Mouse (Mus musculus): ENCODE measurements around the gene Kirrel.

Kirrel gene

GRCm38 (mm10) chr3:87167621-87168020 lies 6.9 kb downstream of the Kirrel start:
- no peak for DNase-seq (ENCODE audit: low spot score in 2 of 2)

DNA sequence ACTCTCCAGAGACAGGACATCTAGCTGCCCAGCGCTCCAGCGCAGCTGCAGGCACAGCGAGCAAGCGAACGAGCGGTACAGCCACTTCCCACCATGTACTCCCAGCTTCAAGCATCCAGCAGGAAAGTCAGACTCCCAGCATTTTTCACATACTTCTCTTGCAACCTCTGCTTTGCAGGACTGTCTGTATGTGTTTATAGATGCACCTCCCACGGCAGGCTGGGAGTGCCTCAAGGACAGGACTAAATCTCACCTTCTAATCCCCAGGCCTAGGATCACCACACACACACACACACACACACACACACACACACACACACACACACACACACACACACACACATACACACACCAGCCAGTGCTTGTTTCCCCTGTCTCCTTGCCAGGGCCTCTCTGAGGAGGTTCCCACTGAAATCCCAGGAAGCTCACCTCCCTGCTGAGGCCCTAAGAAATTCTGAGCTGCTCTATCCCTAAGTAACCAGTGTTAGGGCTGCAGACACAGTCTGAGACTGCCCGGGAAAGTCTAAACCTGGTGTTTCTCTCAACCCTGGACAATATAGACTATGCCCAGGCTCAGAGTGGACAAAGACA lies 9.2 kb downstream of the Kirrel start:
- no peak for DNase-seq (ENCODE audit: low spot score in 2 of 2)

DNA sequence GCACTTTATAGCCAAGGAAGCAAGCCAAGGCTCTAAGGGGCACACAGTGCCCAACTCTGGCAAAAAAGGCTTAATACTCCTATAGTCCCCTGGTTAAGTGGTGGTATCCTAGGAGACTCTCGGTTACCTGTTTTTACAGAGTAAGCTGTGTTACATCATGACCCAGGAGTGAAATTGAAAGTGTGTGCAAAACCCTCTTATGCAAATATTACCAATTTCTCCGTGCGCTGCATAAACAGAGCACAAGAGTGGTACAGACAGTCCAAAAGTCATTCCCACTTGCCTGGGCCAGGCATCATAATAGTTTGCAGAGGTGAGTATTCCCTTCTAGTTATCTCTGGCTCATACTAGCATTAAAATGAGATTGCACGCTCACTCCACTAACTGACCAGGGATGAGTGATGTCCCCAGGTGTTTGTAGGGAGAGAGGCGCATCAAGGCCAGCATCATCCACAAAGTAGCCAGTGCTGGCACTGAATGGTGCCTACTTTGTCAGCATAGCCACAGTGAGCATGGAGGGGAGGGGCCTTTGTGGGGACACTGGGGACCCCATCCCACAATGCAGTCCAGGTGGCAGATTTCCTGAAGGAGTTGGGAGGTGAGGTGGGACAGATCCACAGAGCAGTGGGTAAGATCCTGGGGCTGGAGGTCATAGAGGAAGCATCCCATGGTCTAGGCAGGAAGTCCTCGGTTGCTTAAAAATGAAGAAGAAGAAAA lies 10.3 kb downstream of the Kirrel start:
- no peak for DNase-seq (ENCODE audit: low spot score in 2 of 2)

DNA sequence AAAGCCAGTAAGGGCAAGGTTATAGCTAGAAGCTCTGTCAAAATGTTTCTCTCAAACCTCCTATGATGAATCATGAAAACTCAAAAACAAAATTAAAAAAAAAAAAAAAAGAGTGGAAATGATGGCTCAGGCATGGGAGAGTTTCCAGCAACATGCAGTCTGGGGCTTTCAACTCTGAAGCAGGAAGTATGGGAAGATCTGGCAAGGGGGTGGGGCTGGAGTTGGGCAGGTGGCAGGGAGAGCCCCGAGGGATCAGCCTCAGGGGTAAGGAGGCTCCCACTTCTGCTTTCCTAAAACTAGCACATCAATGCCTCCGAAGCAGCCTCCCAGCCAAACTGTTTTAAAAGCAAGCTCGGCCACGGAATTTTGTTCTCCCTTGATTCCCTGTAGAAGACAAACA lies 11.4 kb downstream of the Kirrel start:
- no peak for DNase-seq (ENCODE audit: low spot score in 2 of 2)

DNA sequence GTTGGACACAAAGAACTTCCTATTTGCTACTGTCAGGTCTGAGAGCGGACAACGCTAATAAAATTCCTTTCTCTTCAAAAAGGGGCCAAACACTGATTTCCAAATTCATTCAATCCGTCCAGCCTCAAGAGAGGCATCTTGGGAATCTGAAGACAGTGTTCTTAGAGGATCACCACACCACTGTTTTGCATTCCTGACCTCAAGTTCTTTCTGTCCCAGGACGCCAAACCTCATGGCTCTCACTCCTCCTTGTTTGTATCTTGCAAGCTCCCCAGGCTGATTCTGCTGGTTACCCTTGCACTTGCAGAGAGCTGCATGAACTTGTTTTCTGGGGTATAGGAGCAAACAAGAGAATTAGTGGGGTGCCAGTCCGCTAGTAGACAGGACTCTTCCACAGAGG lies 12.2 kb downstream of the Kirrel start:
- DNase-seq (ENCODE audit: low spot score in 2 of 2): no peak

DNA sequence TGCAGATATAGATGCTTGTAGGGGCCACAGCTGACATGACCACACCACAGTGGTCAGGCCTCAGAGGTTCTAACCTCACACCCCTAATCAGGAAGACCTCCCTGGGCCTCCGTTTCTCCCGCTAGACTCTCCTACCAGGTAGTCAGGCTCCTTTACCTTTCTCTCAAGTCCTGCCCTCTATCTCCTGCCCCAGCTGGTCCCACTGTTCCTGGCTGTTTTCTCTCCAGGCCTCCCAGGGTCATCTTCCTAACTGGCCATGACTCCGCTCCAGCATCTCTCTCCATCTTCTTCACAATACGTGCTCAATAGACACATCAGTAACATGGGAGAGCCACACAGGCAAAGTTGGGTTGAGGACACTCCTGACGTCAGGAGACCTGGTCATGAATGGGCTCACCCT lies 12.9 kb downstream of the Kirrel start:
- no peak for DNase-seq (ENCODE audit: low spot score in 2 of 2)

- no peak for DNase-seq (ENCODE audit: low spot score in 2 of 2)
Measured at GRCm38 (mm10) chr3:87160819-87161509, 13.6 kb downstream of the Kirrel start.

DNA sequence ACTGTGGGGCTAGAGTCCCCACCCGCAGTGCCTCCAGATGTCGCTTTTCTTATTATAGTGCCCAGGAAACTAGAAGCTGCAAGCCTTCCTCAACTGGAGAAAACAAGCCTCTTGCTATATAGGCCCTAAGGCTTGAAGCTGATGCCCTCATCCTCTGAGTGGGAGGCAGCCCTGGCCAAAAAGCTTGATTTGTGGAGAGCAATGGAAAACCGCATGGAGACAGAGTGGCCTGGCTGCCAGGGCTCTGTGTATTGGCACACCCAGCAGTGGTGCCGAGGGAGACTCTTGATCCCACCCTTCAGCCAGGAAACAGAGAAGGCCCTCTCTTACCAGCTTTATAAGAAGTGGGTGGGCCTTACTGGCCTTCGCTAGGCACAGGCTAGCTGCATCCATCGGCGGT lies 15.4 kb downstream of the Kirrel start:
- no peak for DNase-seq (ENCODE audit: low spot score in 2 of 2)

DNA sequence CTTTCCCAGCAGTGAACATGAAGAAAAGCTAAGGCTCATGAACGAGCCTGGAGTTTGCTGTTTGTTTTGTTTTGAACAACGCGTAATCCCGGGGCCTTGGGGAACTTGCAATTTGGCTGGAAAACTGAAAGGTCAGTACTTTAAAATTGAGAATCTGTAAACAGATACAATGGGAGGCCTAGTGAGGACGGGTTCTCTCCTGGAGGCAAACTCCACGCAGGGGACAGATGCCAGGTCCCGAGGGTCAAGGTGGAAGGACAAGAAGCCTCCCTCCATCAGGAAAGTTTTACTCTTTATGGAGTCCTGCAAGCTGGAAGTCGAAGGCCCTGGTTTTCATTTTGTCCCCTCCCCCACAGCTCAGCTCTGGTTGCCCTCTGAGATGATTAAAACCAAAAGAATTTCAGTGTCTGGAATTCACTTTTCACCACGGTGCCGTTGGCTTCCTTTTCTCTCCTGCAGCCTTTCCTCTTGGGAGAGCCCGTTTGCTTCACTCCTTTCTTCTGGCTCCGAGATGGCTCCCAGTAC lies 16.7 kb downstream of the Kirrel start:
- DNase-seq (ENCODE audit: low spot score in 2 of 2): no peak

GRCm38 (mm10) chr3:87157297-87157696 lies 17.2 kb downstream of the Kirrel start:
- DNase-seq (ENCODE audit: low spot score in 2 of 2): no peak

- no peak for DNase-seq (ENCODE audit: low spot score in 2 of 2)
Measured at GRCm38 (mm10) chr3:87154398-87155287, 19.9 kb downstream of the Kirrel start.

GRCm38 (mm10) chr3:87153038-87153437 lies 21.5 kb downstream of the Kirrel start:
- no peak for DNase-seq (ENCODE audit: low spot score in 2 of 2)

DNA sequence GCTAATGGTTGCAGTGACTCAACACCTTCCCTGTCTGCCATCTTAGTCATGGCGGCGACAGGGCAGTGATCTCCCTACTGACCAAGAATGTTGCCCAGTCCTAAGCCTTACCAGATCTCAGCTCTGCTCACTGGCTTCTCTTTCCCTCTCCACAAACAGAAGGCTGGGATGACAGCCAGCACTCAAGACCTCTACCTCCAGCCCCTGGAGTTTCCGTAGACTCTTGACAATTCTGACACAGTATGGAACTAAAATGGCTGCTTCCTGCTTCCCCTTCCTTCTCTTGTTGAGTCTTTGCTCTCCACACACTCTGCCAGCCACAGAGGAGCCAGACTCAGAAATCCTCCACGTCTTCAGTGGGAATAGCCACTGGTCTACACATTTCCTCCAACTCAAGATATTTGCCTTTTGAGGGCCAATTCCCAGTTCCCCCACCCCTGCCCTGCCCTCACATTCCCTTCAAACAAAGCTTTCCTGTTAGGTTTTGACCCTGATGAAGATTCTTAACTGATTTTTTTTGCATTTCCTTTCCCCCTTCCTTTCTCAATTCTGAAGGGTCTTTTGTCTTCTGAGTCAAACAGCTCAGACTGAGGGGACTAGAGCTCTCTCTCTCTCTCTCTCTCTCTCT lies 22.3 kb downstream of the Kirrel start:
- DNase-seq (ENCODE audit: low spot score in 2 of 2): no peak

DNA sequence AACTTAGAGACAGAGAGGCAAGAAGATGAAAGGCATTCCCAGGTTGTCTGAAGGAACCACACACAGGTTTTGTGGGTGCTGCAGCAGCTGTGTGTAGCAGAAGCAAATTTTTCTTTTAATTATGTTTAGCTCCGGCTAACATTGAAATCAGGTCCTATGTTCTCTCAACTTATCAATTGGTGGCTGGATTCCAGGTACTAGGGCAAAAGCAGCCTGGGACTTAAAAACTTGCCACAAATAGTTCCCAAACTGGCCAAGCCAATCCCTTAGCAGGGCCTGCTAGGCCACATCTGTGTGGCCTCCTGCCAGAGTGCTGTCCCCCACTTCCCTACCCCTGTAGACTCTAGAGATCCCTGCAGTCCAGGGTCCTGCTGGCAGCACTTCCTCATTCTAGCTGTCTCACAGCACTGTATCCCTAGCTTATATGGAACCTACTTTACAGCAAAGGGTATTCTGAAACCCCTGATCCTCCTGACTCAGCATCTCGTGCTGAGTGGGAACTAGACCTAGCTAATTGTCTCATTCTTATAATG lies 23.2 kb downstream of the Kirrel start:
- no peak for DNase-seq (ENCODE audit: low spot score in 2 of 2)

DNA sequence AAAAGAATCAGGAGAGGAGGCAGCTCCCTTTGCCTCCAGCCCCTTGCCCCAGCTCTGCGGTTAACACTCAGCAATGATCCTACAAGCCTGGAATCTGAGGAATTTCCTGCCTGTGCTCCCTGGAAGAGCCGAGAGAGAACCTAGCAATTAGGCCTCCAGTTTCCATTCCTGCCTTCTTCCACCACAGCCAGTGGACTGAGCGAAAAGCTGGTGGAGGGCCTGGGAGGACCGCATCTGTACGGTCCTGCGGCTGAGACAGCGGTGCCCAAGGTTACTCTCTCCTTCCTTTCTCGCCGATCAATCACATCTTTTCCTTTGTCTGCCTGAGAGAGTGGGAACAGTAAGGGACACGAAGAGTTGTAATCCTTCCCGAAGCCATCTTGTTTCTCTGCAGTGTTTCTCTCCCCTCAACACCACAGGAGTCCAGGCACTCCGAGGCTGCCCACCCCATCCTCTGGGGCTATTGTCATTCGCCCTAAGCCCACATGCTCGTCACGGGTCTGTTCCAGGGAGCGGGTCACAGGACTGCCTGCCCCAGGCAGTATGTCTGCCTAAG lies 23.8 kb downstream of the Kirrel start:
- no peak for DNase-seq (ENCODE audit: low spot score in 2 of 2)

- no peak for DNase-seq (ENCODE audit: low spot score in 2 of 2)
Measured at GRCm38 (mm10) chr3:87150056-87150688, 24.4 kb downstream of the Kirrel start.

- DNase-seq (ENCODE audit: low spot score in 2 of 2): no peak
Measured at GRCm38 (mm10) chr3:87149425-87149824, 25.1 kb downstream of the Kirrel start.

DNA sequence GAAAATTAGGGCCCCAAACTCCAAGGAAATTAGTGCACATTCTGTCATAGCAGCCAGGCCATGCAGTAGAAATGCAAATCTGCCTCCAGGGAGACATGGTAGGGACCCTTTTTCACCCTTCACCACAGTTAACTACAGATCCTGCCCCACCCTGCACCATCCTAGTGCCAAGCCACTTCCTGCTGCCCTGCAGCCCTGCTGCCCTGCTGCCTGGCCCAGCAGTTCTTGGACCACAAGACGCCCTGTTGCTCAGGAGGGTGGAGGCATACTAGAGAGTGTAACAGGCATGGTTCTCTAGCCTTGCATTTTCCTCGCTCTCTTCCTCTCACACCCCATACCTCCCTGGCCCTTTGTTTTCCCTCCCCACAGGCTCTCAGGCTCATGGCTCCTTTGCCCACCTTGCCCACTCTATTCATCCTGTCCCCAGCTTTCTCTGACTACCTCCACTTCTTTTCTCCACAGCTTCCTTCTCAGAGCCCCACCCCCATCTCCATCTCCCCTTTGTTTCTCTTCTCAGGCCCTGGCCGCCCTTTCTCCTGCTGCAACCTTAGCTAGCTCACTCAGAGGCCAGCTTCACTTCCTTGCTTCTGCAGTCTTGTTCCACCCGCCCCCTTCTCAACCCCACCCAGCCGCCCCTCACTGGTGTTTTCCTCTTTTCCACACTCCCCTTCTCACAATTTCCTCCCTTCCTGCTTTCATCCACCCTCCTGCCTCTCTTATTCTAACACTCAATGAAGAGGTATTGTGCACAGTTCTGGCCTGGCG lies 29.9 kb downstream of the Kirrel start:
- no peak for DNase-seq (ENCODE audit: low spot score in 2 of 2)

DNA sequence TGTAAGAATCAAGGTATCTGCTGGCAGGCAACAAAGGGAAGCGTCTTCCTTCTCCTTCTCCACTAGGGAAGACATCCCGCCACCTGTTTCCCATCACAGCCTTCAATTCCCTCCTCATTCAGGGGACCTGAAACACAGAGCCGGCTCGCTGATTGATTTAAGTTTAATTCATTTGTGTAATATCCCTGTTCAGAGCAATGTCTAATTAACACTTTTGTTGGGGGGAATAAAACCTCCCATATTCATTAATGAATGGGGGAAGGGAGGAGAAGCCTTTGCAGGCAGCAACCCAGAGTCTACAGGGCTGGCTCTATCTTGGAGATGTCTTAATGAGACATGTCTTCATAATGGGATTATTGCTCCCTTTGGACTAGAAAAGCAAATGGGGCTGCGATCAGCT lies 34.3 kb downstream of the Kirrel start:
- DNase-seq (ENCODE audit: low spot score in 2 of 2): no peak

DNA sequence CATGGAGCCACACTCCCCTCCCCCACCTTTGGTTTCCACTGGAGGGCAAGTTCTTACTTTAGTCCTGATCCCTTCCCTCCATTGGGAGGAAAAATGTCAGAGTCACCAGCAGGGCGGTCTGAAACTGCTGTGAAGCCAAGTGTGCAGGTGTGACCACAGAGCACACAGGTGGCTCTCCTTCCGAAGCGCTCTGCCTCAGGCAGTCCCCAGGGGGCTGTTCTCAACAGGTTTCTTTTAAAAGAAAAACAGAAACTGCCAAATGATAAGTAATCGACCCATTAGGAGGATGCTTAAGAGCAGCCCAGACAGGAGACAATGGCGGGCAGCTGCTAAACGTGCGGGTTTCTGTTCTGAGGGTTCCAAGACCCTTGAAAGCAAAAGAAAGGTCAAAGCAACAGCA lies 37.8 kb downstream of the Kirrel start:
- no peak for DNase-seq (ENCODE audit: low spot score in 2 of 2)
